Mouse (Mus musculus) limb, embryonic 13.5 days (tissue): ENCODE results near the gene Taf1. TPM values are rescaled to one million over a fixed set of nuclear protein-coding genes. Genes with fewer than 3 reads are reported as not detected.
"Not testable (repeated sequence)": the region's sequence is repeated elsewhere in the genome, so short reads cannot be mapped to it uniquely, and the experiment has no call there.

Source experiments
- ATAC-seq: fragments of 200-750 bp; cut with Nextera tagmentation; 2 replicates; pipeline ENCODE4 v1.8.0; 2017; ENCODE audit warnings: low read depth, moderate number of reproducible peaks, moderate TSS enrichment; ENCODE audit not compliant: low FRiP score
- H3K27ac ChIP-seq: fragments of 300-500 bp; sonication (generic); 2 replicates; pipeline ENCODE4 v1.5.1; 2015; ENCODE audit warnings: inconsistent platforms, mild to moderate bottlenecking, moderate library complexity
- H3K27me3 ChIP-seq: fragments of 300-500 bp; sonication (generic); 2 replicates; pipeline ENCODE4 v1.6.1; 2015; ENCODE audit warnings: mild to moderate bottlenecking, inconsistent platforms
- H3K36me3 ChIP-seq: fragments of 300-500 bp; sonication (generic); 2 replicates; pipeline ENCODE4 v1.6.1; 2015; ENCODE audit warnings: inconsistent platforms, mild to moderate bottlenecking, moderate library complexity
- H3K4me1 ChIP-seq: fragments of 300-500 bp; sonication (generic); 2 replicates; pipeline ENCODE4 v1.6.1; 2015; ENCODE audit warnings: inconsistent platforms
- H3K4me2 ChIP-seq: fragments of 300-500 bp; sonication (generic); replicated peaks from 2 replicates; pipeline ENCODE4 v1.6.1; 2015; ENCODE audit warnings: inconsistent platforms, mild to moderate bottlenecking, moderate library complexity
- H3K4me3 ChIP-seq: fragments of 300-500 bp; sonication (generic); 2 replicates; pipeline ENCODE4 v1.5.1; 2015; ENCODE audit warnings: moderate library complexity, mild to moderate bottlenecking, inconsistent platforms
- H3K9ac ChIP-seq: fragments of 300-500 bp; sonication (generic); 2 replicates; pipeline ENCODE4 v1.6.1; 2015; ENCODE audit warnings: mild to moderate bottlenecking, inconsistent platforms
- H3K9me3 ChIP-seq: fragments of 300-500 bp; sonication (generic); 2 replicates; pipeline ENCODE4 v1.6.1; 2016; ENCODE audit warnings: inconsistent platforms
- WGBS: fragments of 180-500 bp; shearing (Covaris S2); methylation state at CpG from one replicate; pipeline ENCODE4 v1.1.7; 2015; 5-methylcytosine and 5-hydroxymethylcytosine counted together
- polyA plus RNA-seq: library from polyadenylated mRNA; unstranded; fragments of >200 nt; fragmentation: Nextera tagmentation; extraction: Ambion mirVana; gene quantifications from 2 replicates; pipeline ENCODE4 v1.2.1, GENCODE M21; 2015

Gene Taf1
- polyA plus RNA-seq: 16.3 and 17.1 TPM in 2 replicates

DNA sequence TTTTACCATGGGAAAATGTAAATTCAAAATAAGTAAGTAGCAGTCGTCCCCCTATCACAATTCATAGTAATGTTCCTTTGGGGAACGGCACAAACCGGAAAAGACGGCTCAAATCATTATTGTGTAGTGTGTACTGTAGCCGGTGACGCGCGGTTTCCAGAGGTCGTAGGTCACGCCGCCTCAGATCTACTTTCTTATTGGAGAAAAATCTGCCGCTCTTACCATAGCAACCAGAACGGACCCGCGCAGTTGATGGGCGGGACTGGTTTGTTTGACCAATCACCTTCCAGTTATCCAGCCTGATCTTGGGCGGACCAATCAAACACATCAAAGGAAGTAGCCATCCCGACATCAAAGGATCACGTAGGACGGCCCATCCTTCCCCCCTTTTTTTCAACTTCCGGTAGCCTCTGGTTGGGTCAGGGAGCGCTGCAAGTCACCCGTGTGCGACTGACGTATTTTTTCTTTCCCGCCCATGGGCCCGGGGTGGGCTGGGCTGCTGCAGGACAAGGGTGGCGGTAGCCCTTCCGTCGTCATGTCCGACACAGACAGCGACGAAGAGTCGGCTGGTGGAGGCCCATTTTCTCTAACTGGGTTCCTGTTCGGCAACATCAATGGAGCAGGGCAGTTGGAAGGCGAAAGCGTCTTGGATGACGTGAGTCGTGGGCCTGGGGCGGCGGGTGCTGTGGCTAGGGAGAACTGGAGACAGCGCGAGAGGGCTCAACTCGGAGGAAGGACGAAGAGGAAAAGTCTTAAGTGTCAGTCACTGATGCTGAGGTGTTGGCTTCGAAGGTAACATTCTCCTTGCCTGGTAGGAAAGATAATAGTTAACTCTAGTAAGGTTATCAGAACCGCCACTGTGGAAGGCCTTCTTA is at the start of gene Taf1:
Taf1 (plus strand) TSS at position 388 of the 875 bp plus-strand sequence.
- peaks cover 7% of the 10 kb centered on the region; the same call in 1 of the 2 replicates for H3K4me1 ChIP-seq
- peak; percentile 99 for ATAC-seq
- H3K9me3 ChIP-seq: no peaks in the 10 kb centered on the region
- H3K4me3 ChIP-seq: peak within 1 kb of the TSS; percentile 57
- H3K36me3 ChIP-seq: peaks cover 6% of the 10 kb centered on the region
- peak within 1 kb of the TSS; percentile 68 for H3K4me2 ChIP-seq
- 17% methylated on average over 47 of the region's 47 CpGs for WGBS
- H3K9ac ChIP-seq: peak within 1 kb of the TSS; percentile 70
- no peak within 1 kb of the TSS; the same call in 1 of the 2 replicates for H3K27ac ChIP-seq
- H3K27me3 ChIP-seq: no peaks in the 10 kb centered on the region; the same call in 1 of the 2 replicates

DNA sequence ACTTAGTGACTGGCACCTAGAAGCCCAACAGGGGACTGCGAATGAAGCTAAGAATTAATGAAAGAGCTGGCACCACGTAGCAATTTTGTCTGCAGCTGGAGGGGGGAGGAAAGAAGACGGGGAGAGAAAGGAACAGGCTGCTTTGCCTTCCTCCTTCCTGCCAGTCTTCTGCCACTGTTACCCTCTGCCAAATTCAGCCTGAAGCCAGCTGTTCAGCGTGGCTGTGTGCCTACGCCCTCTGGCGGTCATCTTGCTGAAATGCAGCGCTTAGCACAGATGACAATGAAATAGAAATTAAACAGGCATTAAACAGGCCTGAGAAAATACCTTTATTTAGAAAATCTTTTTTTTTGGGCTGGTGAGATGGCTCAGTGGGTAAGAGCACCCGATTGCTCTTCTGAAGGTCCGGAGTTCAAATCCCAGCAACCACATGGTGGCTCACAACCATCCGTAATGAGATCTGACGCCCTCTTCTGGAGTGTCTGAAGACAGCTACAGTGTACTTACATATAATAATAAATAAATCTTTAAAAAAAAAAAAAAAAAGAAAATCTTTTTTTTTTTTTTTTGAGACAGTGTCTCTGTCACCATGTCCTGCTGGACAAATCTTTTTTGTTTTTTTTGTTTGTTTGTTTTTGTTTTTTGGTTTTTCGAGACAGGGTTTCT is 45.9 kb upstream of the Taf1 start:
- H3K4me1 ChIP-seq, H3K36me3 ChIP-seq, H3K9me3 ChIP-seq, H3K4me3 ChIP-seq, H3K9ac ChIP-seq, H3K4me2 ChIP-seq, ATAC-seq, H3K27ac ChIP-seq, H3K27me3 ChIP-seq: not testable (repeated sequence)
- WGBS: 33% methylated on average over 11 of the region's 12 CpGs

DNA sequence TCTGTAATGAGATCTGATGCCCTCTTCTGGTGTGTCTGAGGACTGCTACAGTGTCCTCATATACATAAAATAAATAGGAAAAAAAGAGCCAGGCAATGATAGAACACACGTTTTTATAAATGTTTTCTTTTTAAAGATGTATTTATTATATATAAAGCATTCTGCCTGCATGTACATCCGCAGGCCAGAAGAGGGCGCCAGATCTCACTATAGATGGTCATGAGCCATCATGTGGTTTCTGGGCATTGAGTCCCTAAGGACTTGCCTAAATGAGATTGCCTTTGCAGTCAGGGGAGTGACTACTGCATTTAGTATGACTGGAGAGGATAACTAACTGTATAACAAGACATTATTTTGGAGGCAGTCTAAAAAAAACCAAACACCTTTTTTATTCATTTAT is 27.9 kb upstream of the Taf1 start:
- Histone ChIP-seq H3K36me3 (no peaks in the 10 kb centered on the region), H3K4me3 (no peak overlapping the region), H3K9me3 (no peaks in the 10 kb centered on the region), H3K9ac (no peak overlapping the region), H3K4me1 (no peaks in the 10 kb centered on the region), H3K4me2 (no peak overlapping the region), H3K27ac (no peak overlapping the region), H3K27me3 (no peaks in the 10 kb centered on the region)
- no peak for ATAC-seq
- WGBS: 20% methylated on average over 3 of the region's 3 CpGs

DNA sequence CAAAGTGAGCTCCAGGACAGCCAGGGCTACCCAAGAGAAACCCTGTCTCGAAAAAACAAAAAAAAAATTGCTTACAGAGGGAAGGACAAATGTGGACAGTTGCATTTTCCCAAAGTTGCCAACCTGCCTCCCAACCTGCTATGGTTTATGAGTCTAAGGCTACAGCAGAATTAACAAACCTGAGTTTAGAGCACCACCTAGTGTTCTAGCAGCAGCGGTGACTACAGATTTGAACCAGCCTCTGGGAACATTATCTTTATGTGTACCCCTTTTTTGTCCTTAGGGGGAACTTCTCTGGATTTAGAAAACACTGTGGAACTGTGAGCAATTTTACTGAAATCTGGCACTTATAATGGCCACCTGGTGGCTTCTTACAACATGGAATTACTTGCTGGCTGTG is 16.8 kb upstream of the Taf1 start:
- 4% methylated on average over 2 of the region's 2 CpGs for WGBS
- H3K9ac ChIP-seq: no peak overlapping the region
- H3K9me3 ChIP-seq: no peaks in the 10 kb centered on the region
- no peak overlapping the region for H3K4me2 ChIP-seq
- no peak overlapping the region for H3K4me3 ChIP-seq
- ATAC-seq: no peak
- H3K27me3 ChIP-seq: no peaks in the 10 kb centered on the region
- H3K4me1 ChIP-seq: no peaks in the 10 kb centered on the region
- H3K27ac ChIP-seq: no peak overlapping the region
- H3K36me3 ChIP-seq: no peaks in the 10 kb centered on the region

GRCm38 (mm10) chrX:101518006-101518405 is 14.5 kb upstream of the Taf1 start:
- no peaks in the 10 kb centered on the region for H3K4me1 ChIP-seq
- 91% methylated on average over 4 of the region's 4 CpGs for WGBS
- no peak overlapping the region for H3K4me3 ChIP-seq
- no peak overlapping the region for H3K9ac ChIP-seq
- no peak overlapping the region for H3K4me2 ChIP-seq
- no peaks in the 10 kb centered on the region for H3K36me3 ChIP-seq
- no peaks in the 10 kb centered on the region for H3K27me3 ChIP-seq
- no peaks in the 10 kb centered on the region for H3K9me3 ChIP-seq
- no peak overlapping the region for H3K27ac ChIP-seq
- ATAC-seq: no peak

GRCm38 (mm10) chrX:101522027-101522426 is 10.5 kb upstream of the Taf1 start:
- no peak for ATAC-seq
- no peak overlapping the region for H3K27ac ChIP-seq
- no peak overlapping the region for H3K4me2 ChIP-seq
- 80% methylated on average over 15 of the region's 15 CpGs for WGBS
- H3K9me3 ChIP-seq: no peaks in the 10 kb centered on the region
- H3K9ac ChIP-seq: no peak overlapping the region
- H3K27me3 ChIP-seq: 0 out of 2 replicates have a peak, but pooled peaks cover under 1% of the 10 kb centered on the region
- no peak overlapping the region for H3K4me3 ChIP-seq
- no peaks in the 10 kb centered on the region for H3K36me3 ChIP-seq
- H3K4me1 ChIP-seq: no peaks in the 10 kb centered on the region

DNA sequence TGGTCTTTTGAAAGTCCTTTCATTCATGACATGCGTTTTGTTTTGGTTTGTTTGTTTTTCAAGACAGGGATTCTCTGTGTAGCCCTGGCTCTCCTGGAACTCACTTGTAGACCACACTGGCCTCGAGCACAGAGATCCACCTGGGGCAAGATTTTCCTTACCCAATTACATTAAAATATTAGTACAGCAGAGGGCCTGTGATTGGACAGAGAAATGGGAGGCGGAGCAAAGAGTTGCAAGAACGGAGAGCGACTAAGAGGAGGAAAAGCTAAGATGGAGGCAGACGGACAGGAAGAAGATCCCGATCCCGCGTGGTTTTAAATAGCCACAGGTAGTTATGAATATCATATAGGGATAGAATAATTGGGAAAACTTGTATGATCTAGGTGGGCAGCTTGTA is 5.2 kb upstream of the Taf1 start:
- H3K9me3 ChIP-seq: no peaks in the 10 kb centered on the region
- ATAC-seq: no peak
- 49% methylated on average over 9 of the region's 9 CpGs for WGBS
- 0 out of 2 replicates have a peak, but pooled peaks cover 4% of the 10 kb centered on the region for H3K27me3 ChIP-seq
- H3K4me1 ChIP-seq: no peaks in the 10 kb centered on the region
- no peak overlapping the region for H3K27ac ChIP-seq
- H3K9ac ChIP-seq: no peak overlapping the region
- H3K4me3 ChIP-seq: 0 out of 2 replicates have a peak overlapping the region, but pooled peaks have one; percentile 14
- no peaks in the 10 kb centered on the region for H3K36me3 ChIP-seq
- H3K4me2 ChIP-seq: no peak overlapping the region

DNA sequence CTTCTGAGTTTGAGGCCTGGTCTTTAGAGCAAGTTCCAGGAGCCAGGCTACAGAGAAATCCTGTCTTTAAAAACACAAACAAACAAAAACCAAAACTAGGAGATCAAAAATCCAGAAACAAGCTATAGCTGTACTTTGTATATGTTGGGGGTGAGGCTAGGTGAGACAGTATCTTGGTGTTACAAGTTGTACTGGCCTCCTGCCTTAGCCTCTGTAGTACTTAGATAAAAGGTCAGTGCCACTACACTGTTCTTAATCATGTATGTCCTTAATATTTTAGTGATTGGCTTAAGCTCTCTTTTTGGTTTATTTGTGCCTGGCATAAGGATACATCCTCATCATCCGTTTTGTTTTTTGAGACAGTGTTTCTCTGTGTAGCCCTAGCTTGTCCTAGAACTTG is 52.9 kb downstream of the Taf1 start:
- Histone ChIP-seq H3K4me2 (no peak overlapping the region), H3K36me3 (peaks cover 22% of the 10 kb centered on the region), H3K27ac (no peak overlapping the region), H3K4me1 (no peaks in the 10 kb centered on the region), H3K9ac (no peak overlapping the region), H3K27me3 (0 out of 2 replicates have a peak, but pooled peaks cover 3% of the 10 kb centered on the region), H3K4me3 (no peak overlapping the region), H3K9me3 (no peaks in the 10 kb centered on the region)
- ATAC-seq: no peak
- 89% methylated on average over 1 of the region's 1 CpGs for WGBS

DNA sequence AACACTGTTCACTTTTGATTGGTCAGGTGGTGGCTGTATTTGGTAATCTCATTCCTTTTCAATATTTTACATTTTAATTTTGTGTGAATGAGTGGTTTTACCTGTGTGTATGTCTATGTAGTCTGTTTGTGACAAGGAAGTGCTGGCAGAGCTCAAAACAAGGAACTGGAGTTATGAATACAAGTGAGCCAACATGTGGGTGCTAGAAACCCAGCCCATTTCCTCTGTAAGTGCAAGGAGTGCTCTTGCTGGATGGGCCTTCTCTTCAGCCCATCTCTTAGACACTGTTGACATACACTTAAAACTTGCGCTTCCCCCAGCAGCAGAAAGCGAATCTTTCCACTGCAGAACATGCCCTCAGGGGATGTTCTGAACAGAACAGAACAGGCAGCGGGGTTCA is 83.6 kb downstream of the Taf1 start:
- Histone ChIP-seq H3K27me3 (peaks cover 4% of the 10 kb centered on the region; the same call in 1 of the 2 replicates), H3K27ac (no peak overlapping the region), H3K9ac (no peak overlapping the region), H3K4me1 (no peaks in the 10 kb centered on the region), H3K4me2 (no peak overlapping the region), H3K9me3 (no peaks in the 10 kb centered on the region), H3K36me3 (no peaks in the 10 kb centered on the region), H3K4me3 (no peak overlapping the region)
- 93% methylated on average over 3 of the region's 3 CpGs for WGBS
- ATAC-seq: no peak

DNA sequence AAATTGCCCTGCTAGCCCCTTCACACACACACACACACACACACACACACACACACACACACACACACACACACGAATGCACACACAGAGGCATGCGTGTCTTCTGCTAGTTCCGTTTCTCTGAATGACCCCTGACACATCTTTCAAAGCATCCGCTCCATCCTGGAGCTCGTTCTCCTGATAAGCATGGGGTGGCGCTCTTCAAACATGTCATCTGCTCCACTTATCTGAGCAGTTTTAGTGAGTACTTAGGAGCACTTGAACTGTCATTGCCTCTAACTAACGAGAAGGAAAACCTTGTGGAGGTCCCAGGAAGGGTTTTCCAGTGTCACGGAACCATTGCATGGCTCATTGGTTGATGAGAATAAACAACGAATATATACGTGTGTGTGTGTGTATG is 85.4 kb downstream of the Taf1 start:
- H3K27me3 ChIP-seq: 0 out of 2 replicates have a peak, but pooled peaks cover 1% of the 10 kb centered on the region
- H3K4me3 ChIP-seq: no peak overlapping the region
- H3K4me1 ChIP-seq: no peaks in the 10 kb centered on the region
- no peak overlapping the region for H3K4me2 ChIP-seq
- H3K9ac ChIP-seq: no peak overlapping the region
- H3K27ac ChIP-seq: no peak overlapping the region
- no peak for ATAC-seq
- 74% methylated on average over 10 of the region's 10 CpGs for WGBS
- H3K9me3 ChIP-seq: no peaks in the 10 kb centered on the region
- no peaks in the 10 kb centered on the region for H3K36me3 ChIP-seq

- no peaks in the 10 kb centered on the region for H3K27me3 ChIP-seq
- no peak overlapping the region for H3K27ac ChIP-seq
- no peak overlapping the region for H3K4me3 ChIP-seq
- H3K9ac ChIP-seq: no peak overlapping the region
- no peaks in the 10 kb centered on the region for H3K36me3 ChIP-seq
- ATAC-seq: no peak
- H3K4me2 ChIP-seq: no peak overlapping the region
- no peaks in the 10 kb centered on the region for H3K4me1 ChIP-seq
- no peaks in the 10 kb centered on the region for H3K9me3 ChIP-seq
- WGBS: 49% methylated on average over 6 of the region's 6 CpGs
Measured at GRCm38 (mm10) chrX:101620317-101620716, 87.8 kb downstream of the Taf1 start.

GRCm38 (mm10) chrX:101622539-101622938 is 90.0 kb downstream of the Taf1 start:
- Histone ChIP-seq H3K27me3 (no peaks in the 10 kb centered on the region), H3K4me1 (no peaks in the 10 kb centered on the region), H3K36me3 (no peaks in the 10 kb centered on the region), H3K27ac (no peak overlapping the region), H3K9ac (no peak overlapping the region), H3K4me2 (no peak overlapping the region), H3K4me3 (no peak overlapping the region), H3K9me3 (no peaks in the 10 kb centered on the region)
- ATAC-seq: no peak
- WGBS: 58% methylated on average over 3 of the region's 3 CpGs
